23 mouse cellular contexts compared by ENCODE assay signal in the genomic region with DNA sequence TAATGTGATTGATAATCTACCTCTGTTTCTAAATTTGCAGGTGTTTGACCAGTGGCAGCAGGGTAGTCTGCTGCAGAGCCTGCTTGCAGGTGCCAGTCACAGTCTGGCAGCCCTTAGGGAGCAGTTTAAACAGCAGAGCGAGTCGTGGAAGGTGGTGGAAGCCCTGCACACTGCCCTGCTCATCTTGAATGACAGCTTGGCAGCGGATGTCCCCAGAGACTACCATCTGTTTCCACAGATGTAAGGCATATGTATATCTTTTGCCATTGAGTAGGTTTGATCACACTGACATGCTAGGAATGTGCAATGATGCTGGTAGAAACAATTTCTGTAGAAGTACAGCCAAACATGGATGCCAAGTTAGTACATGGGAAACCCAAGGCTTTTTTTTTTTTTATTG.
DNase-seq lines count a peak whose midpoint lies in the region; ATAC-seq lines count a peak whose summit lies in the region.
"Had no signal": no experiment of that assay in that cellular context is flagged by ENCODE, and none has a peak within 500 bp of the region (broad histone marks: within the 10 kb centered on the region; RNA-seq: fewer than 3 reads in every experiment).

No protein-coding gene starts in this region.

- H3K9me3 ChIP-seq in forebrain, embryonic 13.5 days (replicated peaks), result no peaks in the 10 kb centered on the region
- H3K9me3 ChIP-seq in forebrain, embryonic 10.5 days, result 0 out of 2 replicates have a peak, but pooled peaks cover 4% of the 10 kb centered on the region
- H3K9me3 ChIP-seq: hindbrain, embryonic 15.5 days; intestine, embryonic 15.5 days; limb, embryonic 12.5 days; liver, embryonic 12.5 days had no signal

- no peaks in the 10 kb centered on the region for H3K4me1 ChIP-seq in forebrain, embryonic 13.5 days
- H3K4me1 ChIP-seq in forebrain, embryonic 10.5 days, result no peaks in the 10 kb centered on the region
- H3K4me1 ChIP-seq: hindbrain, embryonic 15.5 days; intestine, embryonic 15.5 days; limb, embryonic 12.5 days; liver, embryonic 12.5 days had no signal

- no peak overlapping the region for H3K4me3 ChIP-seq in forebrain, embryonic 13.5 days
- H3K4me3 ChIP-seq in forebrain, embryonic 10.5 days, result no peak overlapping the region
- H3K4me3 ChIP-seq: heart, adult 2 months; hindbrain, embryonic 15.5 days; intestine, embryonic 15.5 days; limb, embryonic 12.5 days; liver, embryonic 12.5 days had no signal

- no peaks in the 10 kb centered on the region for H3K27me3 ChIP-seq in forebrain, embryonic 13.5 days
- no peaks in the 10 kb centered on the region for H3K27me3 ChIP-seq in forebrain, embryonic 10.5 days (ENCODE audit: poor library complexity, severe bottlenecking)
- H3K27me3 ChIP-seq: hindbrain, embryonic 15.5 days; intestine, embryonic 15.5 days; limb, embryonic 12.5 days; liver, embryonic 12.5 days had no signal

- WGBS in forebrain, embryonic 13.5 days, result 65% methylated on average over 3 of the region's 3 CpGs
- 82% methylated on average over 3 of the region's 3 CpGs for WGBS in forebrain, embryonic 10.5 days

- no peak for DNase-seq in forebrain, embryonic 10.5 days (ENCODE audit: extremely low spot score, low spot score)
- peak; percentile 3 to 63 for DNase-seq in layer of hippocampus, adult 18-20 months (ENCODE audit: low spot score in 2 of 2)
- DNase-seq in layer of hippocampus, adult 11-12 months (ENCODE audit: low spot score), result no peak
- peak; percentile 22 to 23 for DNase-seq in right cerebral cortex, postnatal 10 days (ENCODE audit: low spot score in 2 of 2)
- DNase-seq in right cerebral cortex, postnatal 14 days, result no peak
- DNase-seq in urinary bladder, adult 18-20 months (ENCODE audit: low spot score in 2 of 2), result no peak
- no peak for DNase-seq in heart, adult 9 months (ENCODE audit: low spot score in 2 of 2)
- DNase-seq: adrenal gland, postnatal 10 days; cerebellum, adult 8-10 months; cerebellum, postnatal 36 days; gastrocnemius, postnatal 36 days; heart, adult 2 months; kidney, adult 9 months; kidney, postnatal 14 days; lung, adult 18-20 months; lung, postnatal 10 days; spleen, adult 18-20 months had no signal

- no peak overlapping the region for H3K4me2 ChIP-seq in forebrain, embryonic 13.5 days
- H3K4me2 ChIP-seq: hindbrain, embryonic 15.5 days; intestine, embryonic 15.5 days; limb, embryonic 12.5 days; liver, embryonic 12.5 days; midbrain, embryonic 11.5 days had no signal

- no peaks in the 10 kb centered on the region for H3K36me3 ChIP-seq in forebrain, embryonic 13.5 days (ENCODE audit: poor library complexity, severe bottlenecking)
- no peaks in the 10 kb centered on the region for H3K36me3 ChIP-seq in forebrain, embryonic 10.5 days (replicated peaks)
- H3K36me3 ChIP-seq: hindbrain, embryonic 15.5 days; intestine, embryonic 15.5 days; limb, embryonic 12.5 days; liver, embryonic 12.5 days had no signal

- H3K9ac ChIP-seq in forebrain, embryonic 13.5 days, result no peak overlapping the region
- H3K9ac ChIP-seq: hindbrain, embryonic 15.5 days; intestine, embryonic 15.5 days; limb, embryonic 12.5 days; liver, embryonic 12.5 days had no signal

- peak; percentile 86 for ATAC-seq in forebrain, embryonic 13.5 days
- ATAC-seq: intestine, embryonic 15.5 days; liver, embryonic 12.5 days had no signal

- no peak overlapping the region for H3K27ac ChIP-seq in forebrain, embryonic 13.5 days
- no peak overlapping the region for H3K27ac ChIP-seq in forebrain, embryonic 10.5 days
- H3K27ac ChIP-seq: heart, adult 2 months; hindbrain, embryonic 15.5 days; intestine, embryonic 15.5 days; limb, embryonic 12.5 days; liver, embryonic 12.5 days had no signal

Comparison
In these comparisons a context has a peak if more than half of its experiments do, and no peak if none do; other contexts are left out.
1. DNase-seq: peak in layer of hippocampus, adult 18-20 months (2 of 2) and right cerebral cortex, postnatal 10 days (2 of 2); none in forebrain, embryonic 10.5 days (single experiment), layer of hippocampus, adult 11-12 months (single experiment), right cerebral cortex, postnatal 14 days (single experiment), urinary bladder, adult 18-20 months (0 of 2) and heart, adult 9 months (0 of 2).